Mouse (Mus musculus) cortical plate, adult 2 months (tissue): Measurements from ENCODE around the gene Dock8.

Experiments used
- CTCF ChIP-seq: fragments of 200-500 bp; IDR thresholded peaks from 2 replicates; pipeline ENCODE4 v1.5.1; 2011; ENCODE audit warnings: mild to moderate bottlenecking, control low read depth, low read length; ENCODE audit not compliant: insufficient read depth; ENCODE audit errors: extremely low read depth
- POLR2A ChIP-seq: fragments of 200-500 bp; IDR thresholded peaks from 2 replicates; pipeline ENCODE4 v1.6.1; 2011; ENCODE audit warnings: mild to moderate bottlenecking, low read length, control low read depth; ENCODE audit not compliant: insufficient read depth; ENCODE audit errors: extremely low read depth

GRCm38 (mm10) chr19:25098941-25099340, 99.6 kb downstream of the Dock8 start:
- TF ChIP-seq CTCF = no peak
- TF ChIP-seq POLR2A = no peak
